Mouse (Mus musculus) thymus, postnatal 10 days (tissue): ENCODE results near the gene Phf24.

Source experiments
- DNase-seq, 2 experiments: peaks; one replicate each; pipeline ENCODE4 v3.0.0; 2021; ENCODE audit warnings: low spot score in 2 of 2

The Phf24 gene

DNA sequence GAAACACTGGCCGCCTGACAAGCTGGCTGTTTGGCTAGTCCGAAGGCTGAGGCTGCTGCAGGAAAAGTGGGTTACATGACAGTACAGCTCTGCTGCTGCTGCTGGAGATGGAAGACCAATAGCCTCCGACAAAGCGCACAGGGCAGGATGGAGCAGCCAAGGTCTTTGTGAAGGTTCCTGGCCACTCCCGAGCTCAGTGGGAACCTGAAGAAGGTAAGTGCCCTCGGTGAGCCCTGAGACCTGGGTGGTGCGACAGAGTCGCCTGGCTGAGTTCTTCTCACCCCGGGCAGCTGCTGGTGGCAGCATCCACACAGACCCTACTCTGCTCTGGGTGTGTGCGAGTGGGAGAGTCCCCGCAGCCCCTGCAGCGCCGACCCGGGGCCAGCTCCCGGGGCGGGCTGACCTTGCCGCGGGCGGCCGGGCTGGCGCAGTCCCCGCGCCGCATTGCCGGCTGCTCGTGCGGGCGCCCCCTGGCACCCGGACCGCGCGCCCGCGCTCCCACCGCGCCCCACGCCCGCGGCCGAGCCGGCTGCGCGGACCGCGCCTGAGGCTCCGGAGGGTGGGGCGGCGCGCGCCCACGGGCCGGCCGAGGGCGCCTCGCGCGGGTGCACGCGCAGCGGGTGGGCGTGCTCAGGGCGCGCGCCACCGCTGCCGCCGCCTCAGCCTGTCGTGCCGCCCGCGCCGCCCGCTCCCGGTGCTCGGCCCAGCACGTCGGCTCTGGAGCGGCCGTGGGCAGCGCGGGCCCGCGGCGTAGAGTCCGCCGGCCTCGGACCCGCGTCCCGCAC is at the start of gene Phf24:
Phf24 (plus strand) TSS at position 44 of the 785 bp plus-strand sequence.
- DNase-seq = no peak

DNA sequence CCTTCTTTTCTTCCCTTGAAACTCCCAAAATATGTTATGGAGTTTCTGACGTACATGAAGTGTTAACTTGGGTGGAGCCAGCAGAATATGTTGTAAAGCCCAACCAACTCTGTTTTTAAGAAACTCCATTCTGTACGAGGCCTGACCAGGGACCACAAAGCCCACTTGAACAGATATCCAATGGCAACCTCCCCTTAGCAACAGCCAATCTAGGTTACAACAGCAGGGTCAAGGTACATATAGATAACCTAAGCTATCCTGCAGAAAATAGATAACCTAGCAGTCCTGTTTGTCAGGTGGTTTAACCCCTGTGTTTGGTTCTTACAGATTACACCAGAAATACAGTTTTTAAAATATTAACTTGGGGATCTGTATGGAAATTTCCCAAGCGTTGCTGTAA is 49.1 kb upstream of the Phf24 start:
- no peak for DNase-seq

- DNase-seq = no peak
Observed at GRCm38 (mm10) chr4:42868193-42868592, 48.3 kb upstream of the Phf24 start.

- no peak for DNase-seq
Observed at GRCm38 (mm10) chr4:42870748-42871147, 45.7 kb upstream of the Phf24 start.

DNA sequence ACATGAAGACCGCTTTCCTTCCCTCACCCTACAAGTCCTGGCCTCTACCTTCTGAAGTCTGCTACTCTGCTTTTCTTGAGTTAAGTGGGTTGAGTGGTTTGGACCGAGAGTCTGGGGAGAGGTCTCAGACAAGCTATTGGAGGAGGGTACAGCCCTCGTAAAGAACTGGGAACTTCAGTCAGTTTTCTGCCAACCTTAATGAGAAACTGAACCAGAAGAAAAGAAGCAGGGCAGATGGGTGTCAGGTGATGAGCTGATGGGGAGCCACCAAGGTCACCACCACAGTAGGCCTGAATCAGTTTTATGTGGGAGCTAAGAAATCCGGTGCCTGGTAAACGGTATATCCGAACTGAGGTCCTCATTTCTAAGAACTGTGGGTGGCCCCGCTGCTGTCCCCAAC is 44.3 kb upstream of the Phf24 start:
- DNase-seq = no peak

GRCm38 (mm10) chr4:42872746-42873435 is 43.6 kb upstream of the Phf24 start:
- DNase-seq = no peak

- no peak for DNase-seq
Observed at GRCm38 (mm10) chr4:42874134-42874533, 42.3 kb upstream of the Phf24 start, which contains the start of gene Fam205c. Gene Fam205c, minus strand, starts transcription at chr4:42874234.

DNA sequence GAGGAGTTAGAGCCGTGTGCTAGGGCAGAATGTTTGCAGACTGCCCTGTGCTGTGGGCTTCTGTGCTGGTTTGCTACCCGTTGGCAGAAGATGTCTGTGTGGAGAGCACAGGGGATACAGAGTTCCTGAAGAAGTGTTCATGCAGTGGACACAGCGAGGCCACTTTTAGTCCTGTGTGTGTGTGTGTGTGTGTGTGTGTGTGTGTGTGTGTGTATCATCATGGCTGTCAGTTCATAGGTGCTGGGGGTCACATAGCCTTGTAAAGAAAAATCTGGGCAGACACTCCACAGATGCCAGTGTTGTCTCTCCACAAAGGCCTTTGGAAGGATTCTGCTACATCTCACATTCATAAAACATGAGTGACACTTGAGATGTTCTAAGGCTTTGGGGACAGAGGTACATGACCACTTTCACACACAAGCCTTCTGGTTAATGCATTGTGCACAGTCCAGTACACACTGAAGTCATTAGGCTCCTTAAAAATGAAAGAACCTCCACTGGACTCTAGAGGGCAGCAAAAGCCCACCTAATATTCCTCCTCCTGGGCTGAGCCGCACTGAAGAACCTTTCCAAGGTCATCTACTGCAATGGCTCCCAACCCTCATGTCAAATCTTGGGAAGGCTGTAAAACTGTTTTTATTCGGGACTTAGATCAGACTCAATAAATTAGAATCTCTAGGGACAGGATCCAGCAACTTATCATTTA is 39.7 kb upstream of the Phf24 start:
- peak in 1 of 2 experiments; percentile 15 for DNase-seq

DNA sequence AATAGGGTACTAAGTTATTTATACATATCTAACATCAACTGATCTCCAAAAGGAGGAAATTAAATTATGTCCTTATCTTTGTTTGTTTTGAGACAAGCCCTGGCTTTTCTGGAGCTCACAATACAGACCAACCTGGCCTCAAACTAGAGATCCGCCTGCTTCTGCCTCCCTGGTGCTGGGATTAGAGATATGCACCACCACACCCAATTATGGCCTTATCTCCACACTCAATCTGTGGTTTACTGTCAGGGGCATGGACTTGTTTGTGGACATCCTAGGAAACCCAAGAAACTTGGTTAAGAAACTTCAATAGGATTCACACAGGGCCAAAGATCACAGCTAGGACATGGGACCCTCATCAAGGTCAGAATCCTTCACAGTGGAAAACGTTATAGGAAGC is 38.8 kb upstream of the Phf24 start:
- DNase-seq = no peak

DNA sequence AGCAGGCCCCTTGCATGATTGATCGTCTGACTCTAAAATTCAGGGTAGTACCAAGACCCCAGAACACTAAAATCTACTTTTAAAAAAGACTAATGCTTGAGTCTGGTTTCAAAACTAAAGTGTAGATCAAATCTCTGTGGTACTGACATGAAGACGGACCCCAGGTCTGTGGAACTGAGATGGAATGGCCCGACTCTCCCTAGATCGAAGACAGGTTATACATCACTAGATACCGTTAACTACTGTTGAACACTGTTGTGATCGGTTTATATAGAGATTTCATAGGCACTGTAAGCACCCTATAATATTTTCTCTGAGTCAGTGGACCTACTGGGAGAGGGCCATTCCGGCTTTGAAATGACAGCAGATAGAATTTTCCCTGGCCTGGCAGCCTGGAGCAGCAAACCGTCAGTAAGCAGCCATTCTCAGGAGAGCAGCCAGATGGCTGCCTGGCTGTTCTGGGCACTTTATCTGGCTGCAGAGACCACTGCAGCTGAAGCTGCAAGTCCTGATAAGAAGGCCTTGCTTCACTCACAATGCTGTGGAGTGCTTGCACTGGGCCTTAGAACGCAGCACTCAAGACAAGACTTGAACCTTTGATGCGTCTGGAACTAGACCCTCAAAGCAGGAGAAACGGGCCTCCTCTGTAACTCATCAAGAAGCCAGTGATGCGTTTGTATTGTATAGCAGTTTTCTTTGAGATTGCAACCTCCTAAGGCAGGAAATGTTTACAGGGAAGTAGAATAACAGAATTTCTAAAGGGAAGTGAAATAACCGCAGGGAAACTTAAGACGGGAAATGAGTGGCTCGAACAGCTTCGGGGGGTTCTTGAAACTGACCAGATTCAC is 36.4 kb upstream of the Phf24 start:
- no peak for DNase-seq

DNA sequence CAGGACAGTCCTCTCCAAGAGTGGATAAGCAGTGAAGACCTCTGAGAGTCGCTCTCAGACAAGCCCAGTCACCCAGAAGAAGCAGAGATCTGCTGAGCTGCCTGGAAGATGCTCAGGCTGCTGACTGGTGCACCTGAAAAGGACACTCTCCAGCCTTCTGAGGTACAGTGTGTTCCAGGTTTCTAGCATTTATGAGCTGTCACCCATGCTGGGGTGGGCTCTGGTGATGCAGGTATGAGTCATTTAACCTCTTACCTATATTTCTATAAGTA is 35.8 kb upstream of the Phf24 start:
- DNase-seq = no peak

- no peak for DNase-seq
Observed at GRCm38 (mm10) chr4:42886926-42887325, 29.5 kb upstream of the Phf24 start.

GRCm38 (mm10) chr4:42888806-42889205 is 27.7 kb upstream of the Phf24 start:
- DNase-seq = no peak

DNA sequence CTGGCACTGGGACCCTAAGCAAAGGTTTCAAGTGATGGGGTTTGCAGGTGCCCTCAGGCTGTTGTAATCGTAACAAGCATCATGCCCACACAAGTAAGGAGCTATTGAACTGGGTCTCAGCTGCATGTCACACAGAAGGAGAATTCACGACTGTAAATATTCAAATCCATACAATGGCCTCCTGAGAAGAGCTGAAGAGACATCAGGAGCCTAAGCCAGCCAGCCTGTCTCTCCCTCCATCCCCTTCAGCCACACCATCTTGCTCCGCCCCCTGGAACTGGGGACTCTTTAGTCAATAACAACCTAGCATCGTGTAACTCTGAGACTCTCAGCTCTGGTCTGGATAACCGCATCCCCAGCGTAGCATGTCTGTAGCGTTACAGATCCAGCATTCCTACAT is 25.3 kb upstream of the Phf24 start:
- DNase-seq = no peak

DNA sequence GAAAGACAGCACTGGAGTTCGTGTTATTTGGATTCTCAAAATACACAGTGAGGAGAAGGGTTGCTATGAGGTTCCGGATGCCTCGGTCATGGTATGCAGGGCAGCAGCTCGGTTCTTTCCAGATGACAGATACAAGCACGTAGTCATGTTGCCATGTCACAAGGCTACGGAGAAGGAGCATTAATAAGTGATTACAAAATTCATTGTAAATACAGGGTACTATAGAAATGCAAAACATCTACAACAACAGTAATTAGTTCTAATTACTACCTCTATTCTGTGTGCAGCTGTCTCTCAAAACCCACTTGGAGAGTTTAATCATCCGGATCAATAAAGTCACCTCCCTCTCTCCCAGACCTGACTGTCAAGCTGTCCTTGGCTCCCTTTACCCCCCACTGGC is 21.3 kb upstream of the Phf24 start:
- DNase-seq = no peak

DNA sequence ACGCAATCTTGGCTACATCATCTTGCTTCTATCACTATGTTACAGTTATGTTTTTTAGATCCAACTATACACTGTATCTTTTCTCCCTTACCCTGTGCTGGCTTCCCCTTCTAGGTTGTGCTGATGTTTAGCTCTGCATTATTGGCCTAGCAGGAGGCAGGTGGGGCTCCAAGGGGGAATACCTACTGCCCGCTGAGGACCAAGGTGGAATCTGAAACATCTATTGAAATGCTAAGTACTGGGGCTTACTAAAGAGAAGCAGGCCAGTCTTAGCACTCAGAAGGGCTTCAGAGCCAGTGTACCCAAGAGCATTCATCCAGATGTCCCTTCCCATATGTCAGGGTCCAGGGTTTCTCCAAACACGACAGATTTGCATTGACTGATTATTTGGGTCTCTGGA is 17.5 kb upstream of the Phf24 start:
- DNase-seq = no peak

- DNase-seq = no peak
Observed at GRCm38 (mm10) chr4:42900878-42901277, 15.6 kb upstream of the Phf24 start.

GRCm38 (mm10) chr4:42902174-42902573 is 14.3 kb upstream of the Phf24 start:
- DNase-seq = peak in 1 of 2 experiments; percentile 13

DNA sequence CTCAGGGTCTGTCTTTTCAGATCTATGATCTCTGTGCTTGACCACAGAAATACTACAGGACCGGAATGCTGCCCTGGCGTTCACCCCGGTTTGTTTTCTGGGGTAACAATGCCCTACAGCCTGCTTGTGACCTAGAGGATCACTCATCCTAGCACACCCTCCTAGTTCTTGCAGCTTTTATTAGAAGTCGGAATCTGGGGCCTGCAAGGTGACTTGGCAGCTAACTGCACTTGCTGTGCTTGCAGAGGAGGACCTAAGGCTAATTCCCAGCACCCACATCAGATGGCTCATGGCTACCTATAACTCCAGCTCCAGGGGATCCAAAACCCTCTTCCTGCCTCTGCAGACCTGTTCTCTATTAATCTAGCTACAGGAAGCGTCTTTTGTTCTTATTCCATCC is 13.7 kb upstream of the Phf24 start:
- no peak for DNase-seq

- DNase-seq = no peak
Observed at GRCm38 (mm10) chr4:42903942-42904341, 12.5 kb upstream of the Phf24 start.

- no peak for DNase-seq
Observed at GRCm38 (mm10) chr4:42904523-42904922, 11.9 kb upstream of the Phf24 start.

DNA sequence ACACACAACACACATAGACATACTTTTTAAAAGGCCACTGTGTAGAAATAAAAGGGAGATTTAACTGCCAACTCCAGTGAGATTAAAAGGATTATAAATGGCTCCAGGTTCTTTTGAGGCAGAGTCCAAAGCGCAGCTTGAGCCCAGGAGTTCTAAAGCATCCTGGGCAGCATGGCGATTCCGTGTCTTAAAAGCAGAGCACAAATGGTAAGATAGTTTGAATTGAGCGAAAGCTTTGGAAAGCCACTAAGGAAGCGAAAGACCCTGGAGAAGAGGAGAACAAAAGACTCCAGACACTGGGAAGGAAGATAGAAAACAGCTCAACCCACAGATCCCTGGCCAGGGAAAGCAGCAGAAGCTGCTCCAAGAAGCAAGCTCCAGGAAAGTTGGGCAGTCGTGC is 11.5 kb upstream of the Phf24 start:
- no peak for DNase-seq
